Mouse (Mus musculus): Measurements from ENCODE around the gene Mcl1. TPM values are rescaled to one million over a fixed set of nuclear protein-coding genes. Genes with fewer than 3 reads are reported as not detected.
"Not testable (repeated sequence)": the region's sequence is repeated elsewhere in the genome, so short reads cannot be mapped to it uniquely, and the experiment has no call there.

The Mcl1 gene
- total and polyA plus RNA-seq, 3 experiments: 39.1 to 139 (median 134) TPM

- H3K27ac ChIP-seq: no peak overlapping the region
- WGBS: 72% methylated on average over 2 of the region's 2 CpGs
- H3K4me1 ChIP-seq (ENCODE audit: control insufficient read depth, insufficient read depth, low read length): peaks cover 8% of the 10 kb centered on the region
- H3K79me2 ChIP-seq (replicated peaks; ENCODE audit: control insufficient read depth, insufficient read depth, low read length): peaks cover 1% of the 10 kb centered on the region; the same call in 1 of the 2 replicates
- H3K36me3 ChIP-seq (ENCODE audit: control insufficient read depth, insufficient read depth, low read length): peaks cover 5% of the 10 kb centered on the region
- TF ChIP-seq EP300 (IDR thresholded peaks at IDR 0.05; ENCODE audit: insufficient read depth, low read depth, low read length): no peak
- no peak for TF ChIP-seq CTCF (IDR thresholded peaks at IDR 0.05)
- no peak for TF ChIP-seq POLR2A (IDR thresholded peaks at IDR 0.05; ENCODE audit: insufficient read depth, low read depth, low read length)
- H3K4me3 ChIP-seq: no peak overlapping the region
- peak in 1 of 2 experiments; percentile 14 for DNase-seq
- no peak overlapping the region for H3K9ac ChIP-seq (ENCODE audit: low read depth, low read length)
- H3K27me3 ChIP-seq (ENCODE audit: control insufficient read depth, insufficient read depth, low read length): no peaks in the 10 kb centered on the region
- intact Hi-C loops (cut with DNase I): loop anchor here (10.0 kb wide), 1 partner anchor 269 kb away; the partner anchor contains the start of gene Setdb1
Observed at GRCm38 (mm10) chr3:95623551-95623950, 35.0 kb upstream of the Mcl1 start.

- DNase-seq: peak in 1 of 2 experiments; percentile 29
- WGBS: 75% methylated on average over 5 of the region's 5 CpGs
- peak overlapping the region; percentile 97 for H3K27ac ChIP-seq
- H3K36me3 ChIP-seq (ENCODE audit: control insufficient read depth, insufficient read depth, low read length); H3K27me3 ChIP-seq (ENCODE audit: control insufficient read depth, insufficient read depth, low read length); H3K9ac ChIP-seq (ENCODE audit: low read depth, low read length); H3K4me1 ChIP-seq (ENCODE audit: control insufficient read depth, insufficient read depth, low read length); H3K79me2 ChIP-seq (replicated peaks; ENCODE audit: control insufficient read depth, insufficient read depth, low read length): not testable (repeated sequence)
- H3K4me3 ChIP-seq: peak overlapping the region; percentile 57
- intact Hi-C loops (cut with DNase I): loop anchor here (2.0 to 10.0 kb wide), 2 partner anchors 35 to 269 kb away; partner anchors contain the start of genes Mcl1 and Setdb1
Observed at GRCm38 (mm10) chr3:95623991-95624515, 34.5 kb upstream of the Mcl1 start.

- Histone ChIP-seq H3K9ac (ENCODE audit: low read depth, low read length) (peak within 1 kb of the TSS; percentile 73), H3K4me1 (ENCODE audit: control insufficient read depth, insufficient read depth, low read length) (peaks cover 11% of the 10 kb centered on the region), H3K36me3 (ENCODE audit: control insufficient read depth, insufficient read depth, low read length) (peaks cover 5% of the 10 kb centered on the region), H3K4me3 (peak within 1 kb of the TSS; percentile 75), H3K27me3 (ENCODE audit: control insufficient read depth, insufficient read depth, low read length) (no peaks in the 10 kb centered on the region), H3K79me2 (replicated peaks; ENCODE audit: control insufficient read depth, insufficient read depth, low read length) (peaks cover 1% of the 10 kb centered on the region; the same call in 1 of the 2 replicates), H3K27ac (peak within 1 kb of the TSS; percentile 97)
- peak; percentile 78 for TF ChIP-seq POLR2A (IDR thresholded peaks at IDR 0.05; ENCODE audit: insufficient read depth, low read depth, low read length)
- 0 out of 2 replicates have a peak, but pooled peaks have one; percentile 55 for TF ChIP-seq EP300 (IDR thresholded peaks at IDR 0.05; ENCODE audit: insufficient read depth, low read depth, low read length)
- no peak for TF ChIP-seq CTCF (IDR thresholded peaks at IDR 0.05)
- intact Hi-C loops (cut with DNase I): loop anchor here (2.0 to 10.0 kb wide), 2 partner anchors 34 to 270 kb away; partner anchors contain the start of genes Mcl1 and Setdb1
- peak; percentile 96 to 99 for DNase-seq
- under 1% methylated on average over 44 of the region's 44 CpGs for WGBS
Observed at GRCm38 (mm10) chr3:95624628-95625503, 33.7 kb upstream of the Mcl1 start, which contains the start of gene Ensa. Gene Ensa, plus strand, starts transcription at chr3:95624993.

GRCm38 (mm10) chr3:95627763-95628162 lies 30.8 kb upstream of the Mcl1 start:
- peaks cover 1% of the 10 kb centered on the region; the same call in 1 of the 2 replicates for H3K79me2 ChIP-seq (replicated peaks; ENCODE audit: control insufficient read depth, insufficient read depth, low read length)
- intact Hi-C loops (cut with DNase I): loop anchor here (10.0 kb wide), 1 partner anchor 273 kb away; the partner anchor contains the start of gene Setdb1
- H3K27me3 ChIP-seq (ENCODE audit: control insufficient read depth, insufficient read depth, low read length): no peaks in the 10 kb centered on the region
- TF ChIP-seq EP300 (IDR thresholded peaks at IDR 0.05; ENCODE audit: insufficient read depth, low read depth, low read length) (no peak), POLR2A (IDR thresholded peaks at IDR 0.05; ENCODE audit: insufficient read depth, low read depth, low read length) (no peak), CTCF (IDR thresholded peaks at IDR 0.05) (no peak)
- peaks cover 14% of the 10 kb centered on the region for H3K36me3 ChIP-seq (ENCODE audit: control insufficient read depth, insufficient read depth, low read length)
- peaks cover 11% of the 10 kb centered on the region for H3K4me1 ChIP-seq (ENCODE audit: control insufficient read depth, insufficient read depth, low read length)
- no peak overlapping the region for H3K27ac ChIP-seq
- H3K4me3 ChIP-seq: no peak overlapping the region
- 70% methylated on average over 5 of the region's 5 CpGs for WGBS
- no peak overlapping the region for H3K9ac ChIP-seq (ENCODE audit: low read depth, low read length)
- peak in 1 of 2 experiments; percentile 17 for DNase-seq

- Histone ChIP-seq H3K4me3 (no peak overlapping the region), H3K79me2 (replicated peaks; ENCODE audit: control insufficient read depth, insufficient read depth, low read length) (peaks cover 1% of the 10 kb centered on the region; the same call in 1 of the 2 replicates), H3K4me1 (ENCODE audit: control insufficient read depth, insufficient read depth, low read length) (peaks cover 12% of the 10 kb centered on the region), H3K27ac (no peak overlapping the region), H3K9ac (ENCODE audit: low read depth, low read length) (no peak overlapping the region), H3K36me3 (ENCODE audit: control insufficient read depth, insufficient read depth, low read length) (peaks cover 16% of the 10 kb centered on the region), H3K27me3 (ENCODE audit: control insufficient read depth, insufficient read depth, low read length) (no peaks in the 10 kb centered on the region)
- DNase-seq: no peak
- TF ChIP-seq CTCF (IDR thresholded peaks at IDR 0.05) (no peak), EP300 (IDR thresholded peaks at IDR 0.05; ENCODE audit: insufficient read depth, low read depth, low read length) (no peak), POLR2A (IDR thresholded peaks at IDR 0.05; ENCODE audit: insufficient read depth, low read depth, low read length) (no peak)
- 58% methylated on average over 4 of the region's 4 CpGs for WGBS
- intact Hi-C loops (cut with DNase I): loop anchor here (5.0 to 10.0 kb wide), 3 partner anchors 112 to 275 kb away; partner anchors contain the start of gene Setdb1
Observed at GRCm38 (mm10) chr3:95629755-95630154, 28.8 kb upstream of the Mcl1 start.

All from heart, adult 2 months (tissue).